Mouse (Mus musculus) thymus, postnatal 36 days (tissue): ENCODE data around the gene Efcab10.

Experiments
- DNase-seq, 2 experiments: peaks; one replicate each; pipeline ENCODE4 v3.0.0; 2022; ENCODE audit warnings: mixed read lengths in 2 of 2

The Efcab10 gene

DNA sequence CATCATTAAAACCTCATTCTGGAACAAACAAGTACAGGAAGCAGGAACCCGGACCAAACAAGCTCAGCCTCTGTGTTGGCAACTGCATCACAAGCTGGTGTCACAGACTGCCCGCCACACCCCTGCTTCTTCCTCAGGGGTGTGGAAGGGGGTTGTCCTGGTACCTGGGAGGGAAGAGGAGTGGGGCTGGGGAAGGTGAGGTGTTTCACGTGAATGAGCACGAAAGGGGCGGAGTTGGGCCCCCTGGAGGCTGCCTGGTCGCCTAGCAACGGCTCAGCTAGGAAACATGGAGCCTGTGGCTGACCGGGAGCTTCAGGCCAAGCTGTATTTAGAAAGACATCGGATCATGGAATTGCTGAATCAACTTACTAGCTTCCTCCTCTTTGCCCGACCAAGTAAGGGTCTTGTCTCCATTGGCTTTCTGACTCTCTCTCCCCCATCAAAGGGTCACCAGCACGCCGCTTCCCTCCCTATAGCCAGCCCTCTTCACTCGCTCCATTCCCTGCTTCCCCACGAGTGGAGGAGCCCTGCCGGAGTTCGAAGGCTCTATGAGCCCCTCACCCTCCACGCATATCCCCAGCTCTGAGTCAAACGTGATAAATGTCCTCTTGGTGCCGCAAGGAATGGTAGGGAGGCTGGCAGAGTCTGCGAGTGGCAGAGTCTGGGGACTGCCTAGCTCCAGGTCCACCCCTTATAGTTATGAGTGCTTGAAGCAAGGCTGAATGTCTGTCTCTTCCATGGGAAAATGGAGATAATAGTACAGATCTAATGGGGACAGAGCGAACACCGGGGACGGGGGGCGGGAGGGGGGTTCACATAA, at the start of gene Efcab10:
Gene Efcab10 (plus strand): TSS at position 51 of the 820 bp plus-strand sequence.
- no peak for DNase-seq

DNA sequence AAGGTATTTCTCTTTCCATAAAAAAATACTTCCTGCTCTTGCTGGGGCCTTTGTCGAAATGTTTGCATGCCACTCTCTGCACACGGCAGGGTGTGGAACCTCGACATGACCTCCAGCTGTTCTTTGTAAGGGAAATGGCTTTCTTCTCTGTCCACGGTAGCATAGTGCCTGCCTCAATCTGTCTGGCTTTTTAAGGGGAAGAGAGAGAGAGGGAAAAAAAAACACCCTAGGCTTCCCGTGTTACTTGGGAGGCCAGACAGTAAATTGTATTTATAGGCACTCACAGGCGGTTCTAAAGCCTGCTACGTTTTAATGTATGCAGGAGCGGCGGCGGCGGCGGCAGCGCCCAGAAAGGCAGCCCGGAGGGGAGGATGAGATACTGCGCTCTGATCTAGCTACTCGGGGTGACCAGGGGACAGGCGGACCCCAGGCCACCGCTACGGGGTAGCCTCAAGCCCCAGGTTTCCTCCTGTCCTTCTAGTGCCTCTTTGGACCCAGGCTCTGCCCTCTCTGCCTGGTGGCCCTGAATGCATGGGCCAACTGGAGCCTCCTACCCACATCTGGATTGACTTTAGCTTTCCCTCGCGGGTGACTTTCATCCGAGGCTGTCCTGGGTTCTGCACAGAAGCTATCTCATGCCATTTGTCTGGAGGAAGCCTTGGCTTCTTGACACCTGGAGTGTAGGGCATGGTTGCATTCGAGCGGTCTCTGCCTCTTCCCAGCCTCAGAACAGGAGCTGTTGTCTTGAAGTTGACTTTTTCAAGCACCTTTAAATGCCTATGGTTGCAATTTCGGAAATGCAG, 49.5 kb upstream of the Efcab10 start:
- DNase-seq, result no peak

DNA sequence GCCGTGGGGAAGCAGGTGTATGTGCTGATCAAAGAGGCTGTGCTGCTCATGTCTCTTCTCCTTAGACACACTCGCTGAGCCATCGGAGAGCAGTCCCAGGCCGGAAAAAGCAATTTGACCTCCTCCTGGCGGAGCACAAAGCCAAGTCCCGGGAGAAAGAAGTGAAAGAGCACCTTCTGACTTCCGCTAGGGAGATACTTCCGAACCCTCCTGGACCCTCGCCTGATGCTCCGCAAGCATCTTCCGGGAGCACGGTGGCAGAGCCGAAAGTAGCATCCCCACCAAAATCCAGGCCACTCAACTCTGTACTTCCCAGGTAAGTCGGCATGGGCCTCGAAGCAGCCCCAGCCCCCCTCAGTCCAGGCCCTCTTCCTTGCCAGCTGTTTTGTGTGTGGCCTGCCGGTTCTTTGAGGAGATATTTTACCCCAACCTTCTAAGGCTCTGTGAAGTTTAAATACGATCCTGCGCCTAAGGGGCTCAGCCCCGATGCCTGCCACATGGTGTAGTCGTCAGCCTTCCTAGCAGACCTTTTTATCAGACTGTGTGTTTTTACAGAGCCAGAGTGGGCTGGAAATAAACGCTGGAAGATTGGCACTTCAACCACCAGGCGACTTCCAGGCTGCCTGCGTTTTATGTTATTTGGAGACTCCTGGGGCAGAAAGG, 48.8 kb upstream of the Efcab10 start:
- no peak for DNase-seq

DNA sequence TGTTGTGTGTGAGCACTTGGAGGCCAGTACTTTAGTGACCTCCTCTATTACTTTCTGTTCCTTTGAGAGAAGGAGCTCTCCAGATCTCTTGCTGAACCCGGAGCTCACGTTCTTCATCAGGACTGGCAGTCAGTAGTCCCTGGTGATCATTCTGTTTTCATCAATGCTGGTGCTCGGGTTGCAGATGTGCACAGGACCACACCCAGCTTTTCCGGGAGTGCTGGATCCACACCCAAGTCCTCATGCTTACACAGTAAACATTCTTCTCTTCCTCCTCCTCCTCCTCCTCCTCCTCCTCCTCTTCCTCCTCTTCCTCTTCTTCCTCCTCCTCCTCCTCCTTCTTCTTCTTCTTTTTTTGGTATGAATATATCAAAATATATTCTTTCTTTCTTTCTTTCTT, 42.0 kb upstream of the Efcab10 start:
- no peak for DNase-seq

DNA sequence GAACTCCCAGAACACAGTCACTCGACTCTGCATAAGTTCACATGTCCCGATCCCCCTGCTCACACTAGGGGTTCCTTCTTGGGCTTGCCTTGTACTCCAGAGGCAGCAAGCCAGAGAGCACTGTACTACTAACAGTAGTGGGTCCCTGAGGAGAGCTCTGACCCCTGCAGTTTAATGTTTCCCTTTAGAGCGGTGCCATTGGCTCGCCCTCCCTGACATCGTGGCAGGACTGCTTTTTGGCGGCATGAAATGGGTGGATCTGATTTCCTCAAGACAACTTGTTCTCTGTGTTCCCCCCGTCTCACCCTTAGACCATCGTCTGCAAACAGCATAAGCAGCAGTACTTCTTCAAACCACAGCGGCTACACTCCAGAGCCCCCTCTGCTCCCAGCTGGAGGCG, 36.3 kb upstream of the Efcab10 start:
- DNase-seq, result no peak

DNA sequence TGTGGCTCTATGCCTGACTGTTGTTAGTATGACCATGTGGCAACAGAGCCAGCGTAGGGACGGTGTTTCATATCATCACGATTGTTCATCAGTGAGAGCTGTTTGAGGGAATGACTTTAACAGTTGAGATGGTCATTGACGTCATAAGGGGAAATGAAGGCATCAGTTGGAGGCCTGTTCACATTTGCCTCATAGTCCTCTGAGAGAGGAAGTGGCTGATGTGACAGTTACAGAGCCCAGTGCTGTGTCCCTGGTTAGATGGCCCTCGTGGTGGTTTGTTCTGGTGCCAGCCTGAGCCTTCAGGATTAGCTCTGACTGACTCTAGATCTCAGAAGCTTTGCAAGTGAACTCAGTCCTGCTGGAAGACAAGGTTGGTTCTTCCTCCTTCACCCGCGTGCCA, 35.4 kb upstream of the Efcab10 start:
- no peak for DNase-seq

DNA sequence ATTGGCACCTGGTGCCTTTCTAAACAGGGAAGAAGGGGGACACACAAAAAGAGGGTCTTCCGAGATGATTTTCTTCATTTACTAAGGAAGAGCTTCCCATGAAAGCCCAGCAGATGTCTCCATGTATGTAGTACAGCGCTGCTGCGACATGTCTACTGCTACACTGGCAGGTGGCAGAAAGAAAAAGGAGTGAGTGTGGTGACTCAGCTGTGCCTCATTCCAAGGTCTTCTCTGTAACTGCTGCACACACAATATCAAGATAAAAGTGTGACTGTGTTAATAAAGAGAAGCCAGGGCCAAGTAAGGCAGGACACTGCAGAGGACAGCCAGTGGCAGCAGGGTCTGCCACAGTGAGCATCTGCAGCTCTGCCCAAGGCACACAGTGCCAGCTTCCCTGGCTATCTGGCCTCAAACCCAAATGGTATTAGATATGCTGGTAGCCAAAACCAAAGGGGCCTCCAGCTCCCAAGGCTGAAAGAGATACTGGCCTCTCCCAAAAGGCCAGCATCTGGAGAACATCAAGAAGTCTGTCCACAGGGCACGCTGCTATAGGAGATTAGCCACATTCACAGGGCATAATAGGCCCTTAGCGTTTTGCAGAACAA, 34.7 kb upstream of the Efcab10 start:
- no peak for DNase-seq

DNA sequence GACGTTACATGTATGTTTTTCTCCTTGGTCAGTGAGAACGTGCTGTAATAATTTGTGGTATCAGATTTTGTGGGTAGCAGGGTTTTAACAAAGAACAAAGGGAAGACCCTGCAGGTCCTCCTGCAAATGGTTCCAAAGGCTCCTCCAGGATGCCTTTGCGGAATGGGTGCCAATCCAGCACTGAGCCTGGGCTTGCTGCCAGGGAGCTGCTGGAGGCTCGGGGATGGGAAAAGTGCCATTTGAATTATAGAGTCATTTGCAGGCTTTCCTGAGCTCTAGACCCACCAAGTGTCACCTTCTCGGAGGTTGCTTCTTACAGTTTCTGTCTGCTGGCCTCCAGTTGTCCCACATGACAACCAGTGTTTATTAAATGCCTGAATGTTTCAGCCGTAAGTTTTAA, 33.9 kb upstream of the Efcab10 start:
- DNase-seq, result no peak

DNA sequence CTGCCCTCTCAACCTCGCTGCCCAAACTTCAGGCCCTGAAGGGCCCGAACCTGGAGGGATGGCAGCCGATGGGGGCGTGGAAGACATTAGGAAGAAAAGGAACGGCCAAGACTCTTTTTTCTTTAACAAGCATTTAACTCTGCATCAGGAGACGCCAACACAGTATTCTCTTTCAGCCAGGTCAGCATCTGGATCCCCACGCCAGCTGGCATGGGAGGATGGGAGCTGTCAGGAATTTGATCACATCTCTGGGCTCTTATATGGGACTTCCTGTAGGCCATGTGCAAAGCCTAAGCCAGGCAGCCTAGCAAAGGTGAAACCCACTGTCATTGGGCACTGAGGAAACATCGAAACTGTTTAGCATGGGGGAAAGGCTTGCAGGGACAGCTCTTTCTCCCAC, 30.1 kb upstream of the Efcab10 start:
- no peak for DNase-seq

DNA sequence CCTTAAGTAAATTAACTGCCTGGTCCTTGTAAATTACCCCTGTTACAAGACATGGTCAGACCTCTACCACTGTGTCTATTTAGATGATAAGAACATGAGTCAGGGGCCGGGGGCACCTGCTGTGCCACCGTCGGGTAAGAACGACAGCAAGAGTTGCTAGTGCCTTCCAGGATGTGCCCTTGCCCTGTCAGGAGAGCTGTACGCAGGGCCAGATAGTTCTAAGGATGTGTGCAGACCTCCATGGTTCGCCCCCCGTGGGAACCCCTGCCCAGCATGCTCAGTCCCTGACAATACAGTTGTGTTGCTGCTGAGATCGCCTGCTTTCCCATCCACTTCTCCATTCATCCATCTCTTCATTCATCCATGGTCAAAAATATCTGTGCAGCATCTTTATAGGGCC, 29.5 kb upstream of the Efcab10 start:
- DNase-seq, result no peak

DNA sequence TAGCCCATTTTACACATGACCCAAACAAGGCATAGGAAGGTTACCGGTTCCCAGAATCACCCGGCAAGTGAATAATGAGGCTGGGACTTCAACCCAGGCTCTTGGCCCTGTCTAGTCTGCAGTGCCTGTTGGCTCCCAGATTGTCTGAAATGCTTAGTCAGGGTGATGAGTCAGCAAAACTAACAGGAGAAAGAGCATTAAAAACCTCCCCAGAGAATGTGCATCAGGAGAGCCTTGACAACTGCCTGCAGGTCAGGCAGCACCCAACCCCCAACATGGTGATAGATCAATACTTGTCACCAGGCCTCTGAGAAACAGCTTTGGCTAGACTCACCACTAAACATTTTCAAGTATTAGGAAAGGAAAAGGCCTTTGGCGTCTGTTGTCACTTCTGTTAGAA, 25.1 kb upstream of the Efcab10 start:
- no peak for DNase-seq

DNA sequence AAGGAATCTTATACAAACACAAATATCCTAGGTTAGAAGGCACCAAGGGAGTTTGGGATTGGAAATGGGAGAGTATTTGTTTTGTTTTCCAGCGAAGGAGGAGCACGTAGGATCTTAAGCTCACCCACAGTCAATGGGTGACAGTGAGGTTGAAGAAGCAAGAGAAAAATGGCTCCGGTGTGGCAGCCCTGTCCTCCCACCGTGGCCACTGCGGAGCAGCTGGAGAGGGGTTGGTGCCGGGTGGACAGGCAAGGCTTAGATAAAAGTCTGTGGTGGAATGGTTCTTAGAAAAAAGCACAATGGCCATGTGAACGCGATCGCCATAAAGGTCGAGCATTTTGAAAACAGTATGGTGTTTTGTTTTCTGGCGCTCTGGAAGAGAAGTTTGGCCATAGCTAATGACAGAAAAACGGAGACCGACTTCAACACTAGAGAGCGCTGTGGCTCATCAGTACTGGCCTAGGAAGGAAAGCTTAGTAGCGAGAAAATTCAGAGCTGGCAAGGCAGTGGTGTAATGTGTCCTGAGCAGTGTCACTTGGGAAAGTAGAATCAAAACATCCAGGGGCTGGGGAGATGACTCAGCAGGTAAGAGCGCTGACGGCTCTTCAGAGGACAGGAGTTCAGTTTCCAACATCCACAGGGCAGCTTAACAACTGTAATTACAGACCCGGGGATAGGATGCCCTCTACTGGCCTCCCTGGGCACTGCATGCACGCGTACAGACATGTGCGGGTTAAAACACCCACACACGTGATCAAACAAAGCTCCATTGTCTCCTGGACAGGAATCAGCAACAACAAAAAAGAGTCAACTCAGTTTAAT, 14.8 kb upstream of the Efcab10 start:
- DNase-seq, result peak; percentile 70 to 76

DNA sequence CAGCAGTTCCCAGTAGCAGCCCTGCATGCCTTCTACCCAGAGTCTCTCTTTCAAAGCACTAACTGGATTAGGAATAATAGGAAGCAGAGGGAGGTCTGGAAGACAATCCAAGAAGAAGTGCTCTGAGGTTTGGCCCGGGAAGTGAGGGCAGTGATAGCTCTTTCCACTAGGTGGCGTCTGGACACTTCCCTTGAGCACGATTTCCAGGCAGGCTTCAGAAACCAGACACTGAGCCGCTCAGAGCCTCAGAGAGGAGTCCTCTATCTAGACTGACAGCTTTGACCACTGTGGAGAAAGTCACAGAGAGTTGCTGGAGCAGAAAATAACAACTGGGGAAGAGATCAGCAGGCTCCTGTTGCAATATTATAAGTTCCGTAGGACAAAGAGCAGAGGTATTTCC, 5.8 kb upstream of the Efcab10 start:
- DNase-seq, result peak; percentile 37 to 39

DNA sequence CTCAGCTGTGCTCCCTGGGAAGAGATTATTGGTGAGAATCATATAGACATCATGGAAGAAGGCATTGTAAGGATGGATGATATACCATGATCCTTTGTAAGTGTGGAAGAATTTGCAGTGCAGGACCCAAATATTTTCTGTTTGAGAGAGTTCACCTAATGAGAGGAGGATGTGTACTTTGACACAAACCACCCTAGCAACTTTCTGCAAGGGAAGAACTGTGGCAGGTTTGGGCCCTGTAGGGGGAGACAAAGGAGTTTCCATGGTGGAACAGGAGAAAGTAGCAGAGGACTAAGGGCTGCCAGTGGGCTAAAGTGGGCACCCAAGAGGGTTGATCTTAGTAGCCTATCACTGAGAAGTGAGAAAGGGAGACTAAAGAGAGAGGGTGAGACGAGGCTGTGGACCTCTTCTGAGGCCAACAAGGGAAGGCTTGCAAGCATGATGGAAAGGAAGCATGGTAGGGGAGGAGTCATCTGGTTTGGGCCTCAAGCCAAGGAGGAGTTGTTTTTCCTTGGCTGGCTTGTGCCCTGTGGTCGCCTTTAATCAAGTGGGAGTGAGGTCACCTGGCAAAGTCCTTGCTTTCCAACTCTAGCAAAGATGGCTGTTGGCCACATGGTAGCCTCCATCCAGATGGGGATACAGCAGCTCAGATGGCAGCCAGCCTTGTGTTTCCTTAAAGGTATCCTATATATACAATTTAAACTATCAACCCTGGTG, 3.7 kb upstream of the Efcab10 start:
- DNase-seq, result no peak

DNA sequence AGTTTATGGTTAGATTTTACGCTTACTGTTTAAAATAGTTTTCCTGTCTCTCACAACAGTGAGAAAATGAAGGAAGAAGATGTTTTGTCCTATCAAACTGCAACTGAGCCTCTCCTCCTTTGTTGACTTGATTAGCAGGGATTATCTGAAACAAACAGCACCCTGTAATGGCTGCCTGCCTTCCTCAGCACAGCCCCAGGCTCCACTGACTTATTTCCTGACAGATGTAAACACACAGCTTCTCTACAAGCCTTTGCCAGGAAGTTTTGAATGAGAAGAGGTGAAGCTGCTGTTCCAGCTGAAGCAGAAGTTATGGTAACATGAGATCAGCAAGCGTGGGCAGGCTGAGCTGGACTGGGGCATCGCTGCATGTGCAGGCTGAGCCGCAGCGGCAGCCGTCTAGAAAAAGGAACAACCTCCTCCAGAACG, 8.6 kb downstream of the Efcab10 start:
- no peak for DNase-seq

DNA sequence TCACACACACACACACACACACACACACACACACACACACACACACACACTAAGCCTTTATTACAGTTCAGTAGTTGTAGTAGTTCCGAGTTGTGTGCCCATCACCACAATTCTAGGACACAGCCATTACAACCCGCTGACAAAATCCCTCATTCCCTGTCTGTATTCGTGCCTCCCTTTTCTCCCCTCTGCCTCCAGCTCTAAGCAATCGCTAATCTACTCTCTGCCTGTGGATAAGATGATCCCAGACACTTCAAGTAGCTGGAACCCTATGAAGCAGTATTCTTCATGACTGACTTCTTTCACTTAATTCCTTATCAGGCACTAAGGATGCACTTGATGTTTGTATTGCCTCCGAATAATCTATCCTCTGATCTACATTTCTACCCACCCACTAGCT, 10.3 kb downstream of the Efcab10 start:
- no peak for DNase-seq

DNA sequence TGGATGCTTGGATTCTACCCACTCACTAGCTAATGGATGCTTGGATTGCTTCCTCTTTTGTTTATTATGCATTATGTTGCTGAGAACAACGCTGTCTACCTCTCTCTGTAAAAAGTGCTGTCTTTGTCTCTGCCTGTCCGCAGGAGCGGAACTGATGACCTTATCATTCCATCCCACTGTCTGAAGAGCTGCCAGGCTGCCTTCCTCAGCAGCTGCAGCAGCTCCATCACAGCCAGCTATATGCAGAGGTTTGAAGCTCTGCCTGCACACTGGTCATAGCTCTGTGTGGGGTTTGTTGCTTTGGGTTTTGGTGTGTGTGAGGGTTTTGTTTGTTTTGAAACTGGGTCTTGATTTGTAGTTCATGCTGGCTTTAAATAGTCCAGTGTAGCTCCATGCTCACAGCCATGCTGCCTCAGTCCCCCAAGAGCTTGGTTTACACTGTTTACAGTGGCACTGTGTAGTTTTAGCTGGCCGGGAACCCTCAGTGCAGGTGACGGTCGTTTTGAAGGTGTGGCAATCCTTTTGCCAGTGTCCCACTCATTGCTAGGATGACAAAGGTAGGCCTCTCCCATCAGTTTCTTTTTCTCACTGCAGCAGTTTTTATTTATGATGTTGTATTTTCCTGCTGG, 10.9 kb downstream of the Efcab10 start:
- DNase-seq, result no peak

DNA sequence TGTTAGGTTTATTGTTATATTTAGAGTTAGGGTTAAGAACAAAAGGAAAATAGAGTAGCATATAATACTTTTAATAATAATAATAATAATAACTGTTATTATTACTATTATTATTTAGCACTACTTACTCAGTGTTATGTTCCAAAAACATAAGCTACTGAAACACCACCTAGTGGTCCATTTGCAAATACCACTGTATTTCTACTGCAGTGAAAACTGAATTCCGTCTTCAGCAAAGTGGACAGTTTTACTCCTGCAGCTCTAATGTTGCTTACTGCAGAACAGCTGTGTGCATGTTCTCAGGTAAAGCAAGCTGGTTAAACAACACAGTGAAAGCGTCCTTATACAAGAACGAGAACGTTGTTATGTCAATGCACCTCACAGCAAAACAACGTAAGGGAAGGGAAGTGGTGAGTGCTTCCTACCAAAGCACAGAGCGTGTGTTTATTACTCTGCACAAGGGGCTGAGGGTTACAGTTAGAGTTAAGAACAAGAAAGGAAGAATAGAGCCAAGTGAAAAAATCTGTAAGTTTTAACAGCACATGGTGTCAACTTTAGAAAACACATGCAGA, 17.0 kb downstream of the Efcab10 start:
- DNase-seq, result no peak

DNA sequence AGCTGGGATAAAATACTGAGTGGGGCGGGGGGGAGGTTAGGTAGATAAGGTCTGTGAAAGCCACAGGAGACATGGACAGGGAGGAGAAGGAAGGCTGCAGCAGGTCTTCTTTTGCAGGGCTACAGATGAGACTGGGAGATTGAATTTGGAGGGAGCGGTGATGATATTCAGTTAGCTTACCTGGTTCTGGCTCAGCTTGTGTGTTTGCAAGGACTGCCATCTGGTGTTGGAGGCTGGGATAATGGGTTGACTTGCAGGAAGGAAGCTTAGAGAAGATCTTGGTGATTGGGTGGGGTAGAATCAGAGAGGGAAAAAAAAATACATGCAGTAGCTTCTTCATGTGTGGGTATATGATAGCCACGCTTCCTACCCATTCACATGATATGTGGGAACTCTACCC, 29.7 kb downstream of the Efcab10 start:
- peak; percentile 41 to 48 for DNase-seq

DNA sequence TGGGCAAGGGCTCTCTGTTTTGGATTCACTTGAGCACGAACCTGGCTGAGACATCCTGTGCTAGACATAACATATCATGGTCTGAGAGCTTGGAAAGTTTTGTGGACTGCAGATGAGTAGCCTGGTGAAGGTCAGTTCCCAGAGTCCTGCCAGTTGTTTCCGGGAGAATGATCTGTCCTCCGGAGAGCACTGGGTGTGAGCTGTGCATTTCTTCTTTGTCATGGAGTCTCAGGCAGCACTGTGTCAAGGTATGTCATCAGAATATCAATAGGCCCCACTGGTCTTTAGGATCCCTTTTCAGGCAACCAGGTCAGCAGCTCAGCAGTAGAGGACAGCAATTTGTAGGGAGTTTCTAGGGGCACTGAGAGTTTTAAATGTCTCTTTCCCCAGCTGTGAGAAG, 32.6 kb downstream of the Efcab10 start:
- no peak for DNase-seq

DNA sequence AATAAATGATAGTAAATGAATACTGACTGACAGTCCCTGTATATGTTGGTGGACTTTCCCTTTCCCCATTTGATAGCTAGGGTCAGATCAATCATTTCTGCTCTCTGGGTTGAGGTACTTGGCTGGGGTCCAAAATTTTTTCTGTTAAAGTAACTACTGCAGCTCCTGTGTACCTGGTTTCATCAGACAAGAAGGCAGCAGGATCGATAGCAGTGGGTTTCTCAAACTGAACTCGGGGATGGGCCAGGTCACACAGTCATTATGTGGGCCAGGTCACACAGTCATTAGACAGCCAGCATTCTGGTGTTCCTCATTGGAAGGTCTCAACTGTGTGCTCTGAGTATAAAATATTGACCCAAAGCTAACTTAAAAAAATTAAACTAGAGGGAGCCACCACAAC, 33.1 kb downstream of the Efcab10 start:
- DNase-seq, result no peak
